Mouse (Mus musculus): Measurements from ENCODE around the gene Col27a1. TPM values are rescaled to one million over a fixed set of nuclear protein-coding genes. Genes with fewer than 3 reads are reported as not detected.

Gene Col27a1
- polyA plus RNA-seq, 1 experiment from 2014 or later: 18.5 TPM

DNA sequence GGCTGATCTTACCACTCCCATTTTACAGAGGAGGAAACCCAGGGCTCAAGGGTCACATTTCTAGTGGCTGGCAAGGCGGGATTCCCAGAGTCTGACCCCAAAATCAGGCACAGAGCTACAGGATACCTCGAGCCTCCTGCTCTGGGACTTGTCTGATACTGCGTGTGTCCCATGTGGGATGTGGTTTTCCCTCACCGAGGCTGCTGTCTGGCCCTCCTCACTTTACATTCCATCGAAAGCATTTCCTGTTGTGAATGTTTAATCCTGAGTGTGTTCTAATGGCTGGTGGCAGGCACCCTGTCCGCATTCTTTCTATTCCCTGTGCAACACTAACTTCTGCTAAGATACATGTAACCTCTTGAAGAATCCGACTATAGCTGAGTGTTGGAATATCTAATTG is 24.3 kb downstream of the Col27a1 start:
- Histone ChIP-seq H3K27ac (ENCODE audit: low read depth) (peak overlapping the region; percentile 54; the same call in 1 of the 2 replicates), H3K4me1 (replicated peaks; ENCODE audit: control insufficient read depth, insufficient read depth, low read length) (peaks cover 22% of the 10 kb centered on the region), H3K4me3 (ENCODE audit: low read depth, low read length) (no peak overlapping the region), H3K4me2 (ENCODE audit: low read length) (no peak overlapping the region), H3K36me3 (ENCODE audit: control insufficient read depth, insufficient read depth, low read length) (peaks cover 38% of the 10 kb centered on the region), H3K9me3 (ENCODE audit: control insufficient read depth, low read length) (no peaks in the 10 kb centered on the region), H3K27me3 (replicated peaks; ENCODE audit: control insufficient read depth, insufficient read depth, low read length) (no peaks in the 10 kb centered on the region), H3K9ac (ENCODE audit: low read length) (no peak overlapping the region)
- no peak for ATAC-seq (replicated peaks; ENCODE audit: low FRiP score, low TSS enrichment, low read depth)
- 21% methylated on average over 7 of the region's 7 CpGs for WGBS
- no peak for DNase-seq (ENCODE audit: low spot score)

DNA sequence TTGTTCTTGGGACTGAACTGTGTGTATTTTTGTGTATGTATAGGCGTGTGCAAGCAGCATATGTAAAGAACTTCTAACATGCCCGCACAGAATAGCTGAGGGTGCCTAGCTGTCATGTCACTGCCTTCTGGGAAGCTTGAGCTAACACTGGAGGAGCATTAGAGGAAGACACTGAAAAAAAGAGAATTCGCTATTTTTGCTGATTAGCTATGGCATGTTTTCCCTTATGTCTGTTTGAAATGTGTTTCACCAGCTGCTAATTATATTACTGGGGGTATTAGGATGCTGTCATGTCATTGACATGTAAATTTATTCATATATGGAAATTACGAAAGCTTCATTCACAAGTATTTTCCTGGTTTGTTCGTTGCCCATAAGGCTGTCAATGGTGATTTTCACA is 24.9 kb downstream of the Col27a1 start:
- Histone ChIP-seq H3K27me3 (replicated peaks; ENCODE audit: control insufficient read depth, insufficient read depth, low read length) (no peaks in the 10 kb centered on the region), H3K4me3 (ENCODE audit: low read depth, low read length) (no peak overlapping the region), H3K4me1 (replicated peaks; ENCODE audit: control insufficient read depth, insufficient read depth, low read length) (peaks cover 17% of the 10 kb centered on the region), H3K4me2 (ENCODE audit: low read length) (no peak overlapping the region), H3K27ac (ENCODE audit: low read depth) (no peak overlapping the region), H3K9ac (ENCODE audit: low read length) (no peak overlapping the region), H3K9me3 (ENCODE audit: control insufficient read depth, low read length) (no peaks in the 10 kb centered on the region), H3K36me3 (ENCODE audit: control insufficient read depth, insufficient read depth, low read length) (peaks cover 38% of the 10 kb centered on the region)
- ATAC-seq (replicated peaks; ENCODE audit: low FRiP score, low TSS enrichment, low read depth) (no peak), DNase-seq (ENCODE audit: low spot score) (no peak)
- WGBS: 88% methylated on average over 5 of the region's 5 CpGs

DNA sequence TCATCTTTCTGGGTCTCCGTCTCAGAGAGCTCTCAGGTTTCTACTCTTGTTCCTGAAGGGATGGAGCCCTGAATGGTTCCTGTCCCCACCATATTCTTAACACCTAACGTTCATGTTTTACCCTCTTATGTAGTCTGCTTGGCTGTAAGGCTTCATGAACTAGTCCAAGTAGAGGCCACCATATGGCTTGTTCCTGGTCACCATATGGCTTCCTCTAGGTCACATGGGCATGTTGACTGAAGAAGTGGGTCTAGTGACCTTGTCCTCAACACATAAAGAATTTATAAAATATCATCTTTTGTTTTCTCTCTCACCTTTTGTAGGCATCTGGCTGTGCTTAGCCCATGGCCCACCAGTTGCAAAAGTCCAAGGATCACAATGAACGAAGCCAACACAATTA is 27.2 kb downstream of the Col27a1 start:
- no peak overlapping the region for H3K9ac ChIP-seq (ENCODE audit: low read length)
- H3K27me3 ChIP-seq (replicated peaks; ENCODE audit: control insufficient read depth, insufficient read depth, low read length): no peaks in the 10 kb centered on the region
- no peak overlapping the region for H3K4me2 ChIP-seq (ENCODE audit: low read length)
- peaks cover 43% of the 10 kb centered on the region for H3K36me3 ChIP-seq (ENCODE audit: control insufficient read depth, insufficient read depth, low read length)
- WGBS: 89% methylated on average over 3 of the region's 3 CpGs
- H3K4me1 ChIP-seq (replicated peaks; ENCODE audit: control insufficient read depth, insufficient read depth, low read length): peaks cover 7% of the 10 kb centered on the region
- DNase-seq (ENCODE audit: low spot score) (no peak), ATAC-seq (replicated peaks; ENCODE audit: low FRiP score, low TSS enrichment, low read depth) (no peak)
- no peak overlapping the region for H3K27ac ChIP-seq (ENCODE audit: low read depth)
- no peaks in the 10 kb centered on the region for H3K9me3 ChIP-seq (ENCODE audit: control insufficient read depth, low read length)
- no peak overlapping the region for H3K4me3 ChIP-seq (ENCODE audit: low read depth, low read length)

- DNase-seq (ENCODE audit: low spot score) (no peak), ATAC-seq (replicated peaks; ENCODE audit: low FRiP score, low TSS enrichment, low read depth) (no peak)
- no peak overlapping the region for H3K4me3 ChIP-seq (ENCODE audit: low read depth, low read length)
- no peaks in the 10 kb centered on the region for H3K27me3 ChIP-seq (replicated peaks; ENCODE audit: control insufficient read depth, insufficient read depth, low read length)
- peaks cover 8% of the 10 kb centered on the region; the same call in 1 of the 2 replicates for H3K4me1 ChIP-seq (replicated peaks; ENCODE audit: control insufficient read depth, insufficient read depth, low read length)
- H3K36me3 ChIP-seq (ENCODE audit: control insufficient read depth, insufficient read depth, low read length): peaks cover 43% of the 10 kb centered on the region
- no peaks in the 10 kb centered on the region for H3K9me3 ChIP-seq (ENCODE audit: control insufficient read depth, low read length)
- no peak overlapping the region for H3K27ac ChIP-seq (ENCODE audit: low read depth)
- H3K4me2 ChIP-seq (ENCODE audit: low read length): no peak overlapping the region
- H3K9ac ChIP-seq (ENCODE audit: low read length): no peak overlapping the region
Measured at GRCm38 (mm10) chr4:63247991-63248390, 34.2 kb downstream of the Col27a1 start.

- H3K4me1 ChIP-seq (replicated peaks; ENCODE audit: control insufficient read depth, insufficient read depth, low read length): peaks cover 8% of the 10 kb centered on the region; the same call in 1 of the 2 replicates
- H3K9me3 ChIP-seq (ENCODE audit: control insufficient read depth, low read length): no peaks in the 10 kb centered on the region
- DNase-seq (ENCODE audit: low spot score) (no peak), ATAC-seq (replicated peaks; ENCODE audit: low FRiP score, low TSS enrichment, low read depth) (no peak)
- 65% methylated on average over 6 of the region's 6 CpGs for WGBS
- no peak overlapping the region for H3K4me2 ChIP-seq (ENCODE audit: low read length)
- H3K9ac ChIP-seq (ENCODE audit: low read length): no peak overlapping the region
- H3K4me3 ChIP-seq (ENCODE audit: low read depth, low read length): no peak overlapping the region
- H3K36me3 ChIP-seq (ENCODE audit: control insufficient read depth, insufficient read depth, low read length): peaks cover 51% of the 10 kb centered on the region
- H3K27ac ChIP-seq (ENCODE audit: low read depth): no peak overlapping the region
- no peaks in the 10 kb centered on the region for H3K27me3 ChIP-seq (replicated peaks; ENCODE audit: control insufficient read depth, insufficient read depth, low read length)
Measured at GRCm38 (mm10) chr4:63248951-63249350, 35.1 kb downstream of the Col27a1 start.

- H3K9me3 ChIP-seq (ENCODE audit: control insufficient read depth, low read length): no peaks in the 10 kb centered on the region
- H3K27me3 ChIP-seq (replicated peaks; ENCODE audit: control insufficient read depth, insufficient read depth, low read length): no peaks in the 10 kb centered on the region
- H3K4me2 ChIP-seq (ENCODE audit: low read length): no peak overlapping the region
- peaks cover 49% of the 10 kb centered on the region for H3K36me3 ChIP-seq (ENCODE audit: control insufficient read depth, insufficient read depth, low read length)
- no peak overlapping the region for H3K9ac ChIP-seq (ENCODE audit: low read length)
- H3K4me3 ChIP-seq (ENCODE audit: low read depth, low read length): no peak overlapping the region
- ATAC-seq (replicated peaks; ENCODE audit: low FRiP score, low TSS enrichment, low read depth): no peak
- WGBS: 84% methylated on average over 11 of the region's 11 CpGs
- peaks cover 8% of the 10 kb centered on the region; the same call in 1 of the 2 replicates for H3K4me1 ChIP-seq (replicated peaks; ENCODE audit: control insufficient read depth, insufficient read depth, low read length)
- no peak for DNase-seq (ENCODE audit: low spot score)
- no peak overlapping the region for H3K27ac ChIP-seq (ENCODE audit: low read depth)
Measured at GRCm38 (mm10) chr4:63251760-63252159, 38.0 kb downstream of the Col27a1 start.

GRCm38 (mm10) chr4:63253716-63254115 is 39.9 kb downstream of the Col27a1 start:
- 89% methylated on average over 6 of the region's 6 CpGs for WGBS
- H3K36me3 ChIP-seq (ENCODE audit: control insufficient read depth, insufficient read depth, low read length): peaks cover 51% of the 10 kb centered on the region
- H3K9me3 ChIP-seq (ENCODE audit: control insufficient read depth, low read length): no peaks in the 10 kb centered on the region

GRCm38 (mm10) chr4:63254151-63254550 is 40.3 kb downstream of the Col27a1 start:
- DNase-seq (ENCODE audit: low spot score): no peak
- H3K4me1 ChIP-seq (replicated peaks; ENCODE audit: control insufficient read depth, insufficient read depth, low read length): peaks cover 8% of the 10 kb centered on the region; the same call in 1 of the 2 replicates
- no peak overlapping the region for H3K27ac ChIP-seq (ENCODE audit: low read depth)
- H3K27me3 ChIP-seq (replicated peaks; ENCODE audit: control insufficient read depth, insufficient read depth, low read length): no peaks in the 10 kb centered on the region
- no peak for ATAC-seq (replicated peaks; ENCODE audit: low FRiP score, low TSS enrichment, low read depth)
- no peaks in the 10 kb centered on the region for H3K9me3 ChIP-seq (ENCODE audit: control insufficient read depth, low read length)
- WGBS: 88% methylated on average over 2 of the region's 2 CpGs
- H3K4me2 ChIP-seq (ENCODE audit: low read length): no peak overlapping the region
- H3K4me3 ChIP-seq (ENCODE audit: low read depth, low read length): no peak overlapping the region
- peaks cover 51% of the 10 kb centered on the region for H3K36me3 ChIP-seq (ENCODE audit: control insufficient read depth, insufficient read depth, low read length)
- no peak overlapping the region for H3K9ac ChIP-seq (ENCODE audit: low read length)

More at GRCm38 (mm10) chr4:63253716-63254115, 39.9 kb downstream of the Col27a1 start:
- H3K27me3 ChIP-seq (replicated peaks; ENCODE audit: control insufficient read depth, insufficient read depth, low read length): no peaks in the 10 kb centered on the region
- DNase-seq (ENCODE audit: low spot score): no peak
- ATAC-seq (replicated peaks; ENCODE audit: low FRiP score, low TSS enrichment, low read depth): no peak
- no peak overlapping the region for H3K4me2 ChIP-seq (ENCODE audit: low read length)
- no peak overlapping the region for H3K27ac ChIP-seq (ENCODE audit: low read depth)
- H3K4me3 ChIP-seq (ENCODE audit: low read depth, low read length): no peak overlapping the region
- no peak overlapping the region for H3K9ac ChIP-seq (ENCODE audit: low read length)
- H3K4me1 ChIP-seq (replicated peaks; ENCODE audit: control insufficient read depth, insufficient read depth, low read length): peaks cover 8% of the 10 kb centered on the region; the same call in 1 of the 2 replicates

- no peak for DNase-seq (ENCODE audit: low spot score)
- ATAC-seq (replicated peaks; ENCODE audit: low FRiP score, low TSS enrichment, low read depth): no peak
- Histone ChIP-seq H3K9me3 (ENCODE audit: control insufficient read depth, low read length) (no peaks in the 10 kb centered on the region), H3K27ac (ENCODE audit: low read depth) (no peak overlapping the region), H3K27me3 (replicated peaks; ENCODE audit: control insufficient read depth, insufficient read depth, low read length) (no peaks in the 10 kb centered on the region), H3K4me1 (replicated peaks; ENCODE audit: control insufficient read depth, insufficient read depth, low read length) (no peaks in the 10 kb centered on the region), H3K9ac (ENCODE audit: low read length) (no peak overlapping the region), H3K36me3 (ENCODE audit: control insufficient read depth, insufficient read depth, low read length) (peaks cover 51% of the 10 kb centered on the region), H3K4me3 (ENCODE audit: low read depth, low read length) (no peak overlapping the region), H3K4me2 (ENCODE audit: low read length) (no peak overlapping the region)
- WGBS: 91% methylated on average over 2 of the region's 2 CpGs
Measured at GRCm38 (mm10) chr4:63256371-63256770, 42.6 kb downstream of the Col27a1 start.

Data from intestine, embryonic 14.5 days (tissue).